Mouse (Mus musculus) stomach, postnatal 0 days (tissue): ENCODE data around the gene Abhd2.

Experiments used
- CTCF ChIP-seq: IDR thresholded peaks from 2 replicates; pipeline ENCODE4 v1.5.1; 2016; ENCODE audit warnings: antibody characterized with exemption, low read depth, mild to moderate bottlenecking, moderate library complexity
- EP300 ChIP-seq: optimal IDR thresholded peaks from 2 replicates; pipeline ENCODE3; 2016; ENCODE audit warnings: antibody characterized with exemption

- TF ChIP-seq EP300 (no peak), CTCF (no peak)
Observed at GRCm38 (mm10) chr7:79375594-79375993, 102.6 kb downstream of the Abhd2 start.
